Mouse (Mus musculus) forebrain, postnatal 0 days (tissue): Measurements from ENCODE around the gene Zfp444. TPM values are rescaled to one million over a fixed set of nuclear protein-coding genes. Genes with fewer than 3 reads are reported as not detected.
"Not testable (repeated sequence)": the region's sequence is repeated elsewhere in the genome, so short reads cannot be mapped to it uniquely, and the experiment has no call there.

Experiments used
- ATAC-seq: fragments of 200-750 bp; cut with Nextera tagmentation; 2 replicates; pipeline ENCODE4 v1.8.0; 2017; ENCODE audit warnings: mild to moderate bottlenecking, moderate library complexity
- DNase-seq: peaks from one replicate; pipeline ENCODE4 v3.0.0-alpha.2; 2015
- H3K27ac ChIP-seq: fragments of 300-500 bp; sonication (generic); 2 replicates; pipeline ENCODE4 v1.5.1; 2014; ENCODE audit warnings: low read depth, mild to moderate bottlenecking, antibody characterized with exemption, low read length, moderate library complexity, mixed read lengths
- H3K27me3 ChIP-seq: fragments of 300-500 bp; sonication (generic); 2 replicates; pipeline ENCODE4 v1.6.1; 2014; ENCODE audit warnings: mild to moderate bottlenecking, low read length, mixed read lengths; ENCODE audit not compliant: insufficient read depth
- H3K36me3 ChIP-seq: fragments of 300-500 bp; sonication (generic); 2 replicates; pipeline ENCODE4 v1.6.1; 2014; ENCODE audit warnings: mild to moderate bottlenecking, moderate library complexity; ENCODE audit not compliant: insufficient read depth
- H3K4me1 ChIP-seq: fragments of 300-500 bp; sonication (generic); 2 replicates; pipeline ENCODE4 v1.6.1; 2014; ENCODE audit warnings: antibody characterized with exemption; ENCODE audit not compliant: insufficient read depth
- H3K4me2 ChIP-seq: fragments of 300-500 bp; sonication (generic); 2 replicates; pipeline ENCODE4 v1.6.1; 2014; ENCODE audit warnings: low read depth, mild to moderate bottlenecking, moderate library complexity
- H3K4me3 ChIP-seq: fragments of 300-500 bp; sonication (generic); 2 replicates; pipeline ENCODE4 v1.5.1; 2014; ENCODE audit warnings: low read depth, low read length, mixed read lengths
- H3K9ac ChIP-seq: fragments of 300-500 bp; sonication (generic); 2 replicates; pipeline ENCODE4 v1.6.1; 2014; ENCODE audit warnings: mild to moderate bottlenecking
- H3K9me3 ChIP-seq: fragments of 300-500 bp; sonication (generic); 2 replicates; pipeline ENCODE4 v1.6.1; 2016; ENCODE audit warnings: low read length
- CTCF ChIP-seq: sonication (generic); IDR thresholded peaks from 2 replicates; pipeline ENCODE4 v1.5.1; 2016; ENCODE audit warnings: antibody characterized with exemption, control low read depth, low read depth
- WGBS: fragments of 180-500 bp; shearing (Covaris S2); extraction: QIAGEN DNeasy Blood & Tissue Kit; methylation state at CpG from one replicate; pipeline ENCODE4 v1.1.7; 2014; 5-methylcytosine and 5-hydroxymethylcytosine counted together
- polyA plus RNA-seq: library from polyadenylated mRNA; unstranded; fragments of >200 nt; fragmentation: Nextera tagmentation; extraction: Ambion mirVana; gene quantifications from 2 replicates; pipeline ENCODE4 v1.2.1, GENCODE M21; 2015
- total RNA-seq: library from RNA; depleted of rRNA; stranded (reverse); fragments of >200 nt; gene quantifications from 2 replicates; pipeline ENCODE4 v1.2.3, GENCODE M21; 2014

Zfp444 gene
- total and polyA plus RNA-seq, 2 experiments from 2014 or later, result 81.7 to 86.2 TPM

DNA sequence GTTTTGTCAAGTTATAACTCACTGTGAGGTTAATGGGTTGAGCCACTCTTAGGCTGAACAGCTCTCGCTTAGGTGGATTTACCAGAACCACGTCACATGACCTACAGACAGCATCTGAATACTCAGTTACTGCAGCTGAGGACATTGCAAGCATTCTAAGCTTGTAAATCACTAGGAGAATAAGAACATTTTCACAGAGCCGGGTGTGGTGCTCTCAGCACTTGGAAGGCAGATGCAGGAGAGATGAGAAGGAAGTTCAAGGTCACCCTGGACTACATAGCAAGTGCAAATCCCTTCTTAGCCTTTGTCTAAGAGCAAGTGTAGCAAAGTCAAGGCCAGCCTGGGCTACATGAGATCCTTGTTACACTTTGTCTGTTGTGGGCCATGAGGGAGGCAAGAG lies 32.2 kb downstream of the Zfp444 start:
- WGBS, result 85% methylated on average over 3 of the region's 3 CpGs
- Histone ChIP-seq H3K36me3 (no peaks in the 10 kb centered on the region), H3K9me3 (no peaks in the 10 kb centered on the region), H3K4me2 (no peak overlapping the region), H3K9ac (no peak overlapping the region), H3K27ac (no peak overlapping the region), H3K27me3 (no peaks in the 10 kb centered on the region), H3K4me1 (no peaks in the 10 kb centered on the region), H3K4me3 (no peak overlapping the region)
- no peak for TF ChIP-seq CTCF
- DNase-seq (no peak), ATAC-seq (no peak)

DNA sequence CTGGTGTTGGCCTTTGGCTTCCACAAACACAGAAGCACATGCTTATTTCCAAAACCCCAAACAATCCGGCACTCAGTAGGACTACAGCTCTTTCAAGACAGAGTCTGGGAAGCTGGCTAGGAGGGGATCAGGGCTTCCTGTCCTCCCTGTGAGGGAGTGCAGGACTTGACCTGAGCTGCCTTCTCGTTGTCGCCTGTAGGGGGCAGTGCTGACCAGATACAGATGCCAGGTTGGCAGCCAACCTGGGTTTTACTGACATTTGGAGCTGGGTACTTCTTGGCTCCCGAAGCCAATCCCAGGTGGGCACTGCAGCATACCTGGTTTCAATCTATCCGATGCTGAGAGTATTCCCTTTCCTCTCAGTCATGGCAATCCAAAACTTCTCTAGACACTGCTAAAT lies 41.1 kb downstream of the Zfp444 start:
- peak; percentile 28 for TF ChIP-seq CTCF
- Histone ChIP-seq H3K9me3 (no peaks in the 10 kb centered on the region), H3K36me3 (no peaks in the 10 kb centered on the region), H3K9ac (no peak overlapping the region), H3K27me3 (no peaks in the 10 kb centered on the region), H3K4me3 (no peak overlapping the region), H3K27ac (no peak overlapping the region), H3K4me1 (no peaks in the 10 kb centered on the region), H3K4me2 (no peak overlapping the region)
- ATAC-seq, result no peak
- DNase-seq, result no peak
- WGBS, result 49% methylated on average over 5 of the region's 5 CpGs

DNA sequence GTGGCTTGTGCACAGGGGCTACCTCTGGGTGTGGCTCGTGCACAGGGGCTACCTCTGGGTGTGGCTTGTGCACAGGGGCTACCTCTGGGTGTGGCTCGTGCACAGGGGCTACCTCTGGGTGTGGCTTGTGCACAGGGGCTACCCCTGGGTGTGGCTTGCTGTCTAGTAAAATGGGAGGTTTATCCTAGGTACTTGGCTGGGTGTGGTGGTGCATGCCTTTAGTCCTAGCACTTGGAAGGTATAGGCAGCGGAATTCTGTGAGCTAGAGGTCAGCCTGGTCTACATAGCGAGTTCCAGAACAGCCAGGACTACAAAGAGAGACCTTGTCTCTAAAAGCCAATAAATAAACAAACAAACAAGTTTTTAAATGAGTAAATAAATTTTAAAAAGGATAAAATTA lies 42.7 kb downstream of the Zfp444 start:
- ATAC-seq, H3K9ac ChIP-seq, H3K36me3 ChIP-seq, H3K9me3 ChIP-seq, H3K27ac ChIP-seq, H3K4me2 ChIP-seq, H3K27me3 ChIP-seq, H3K4me3 ChIP-seq, DNase-seq, H3K4me1 ChIP-seq: not testable (repeated sequence)
- WGBS, result 71% methylated on average over 3 of the region's 4 CpGs

DNA sequence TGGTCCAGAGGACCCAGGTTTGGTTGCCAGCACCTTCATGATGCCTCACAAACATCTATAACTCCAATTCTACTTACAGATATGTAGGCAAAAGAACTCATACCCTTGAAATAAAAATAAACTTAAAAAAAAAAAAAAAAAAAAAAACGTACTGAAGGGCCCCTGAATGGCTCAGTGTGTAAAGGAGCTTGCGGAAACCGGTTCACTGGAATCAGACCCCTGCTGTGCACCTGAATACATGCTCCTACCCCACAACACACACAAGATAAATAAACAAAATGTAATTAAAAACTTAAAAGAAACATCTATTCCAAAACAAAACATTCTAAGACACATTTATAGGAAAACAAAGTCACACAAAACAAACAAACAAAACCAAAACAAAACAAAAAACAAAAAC lies 48.1 kb downstream of the Zfp444 start:
- Histone ChIP-seq H3K4me2 (no peak overlapping the region), H3K4me1 (no peaks in the 10 kb centered on the region), H3K9ac (no peak overlapping the region), H3K4me3 (no peak overlapping the region), H3K27ac (no peak overlapping the region), H3K9me3 (no peaks in the 10 kb centered on the region), H3K27me3 (no peaks in the 10 kb centered on the region), H3K36me3 (no peaks in the 10 kb centered on the region)
- DNase-seq (no peak), ATAC-seq (no peak)
- no peak for TF ChIP-seq CTCF
- WGBS, result 41% methylated on average over 3 of the region's 3 CpGs

DNA sequence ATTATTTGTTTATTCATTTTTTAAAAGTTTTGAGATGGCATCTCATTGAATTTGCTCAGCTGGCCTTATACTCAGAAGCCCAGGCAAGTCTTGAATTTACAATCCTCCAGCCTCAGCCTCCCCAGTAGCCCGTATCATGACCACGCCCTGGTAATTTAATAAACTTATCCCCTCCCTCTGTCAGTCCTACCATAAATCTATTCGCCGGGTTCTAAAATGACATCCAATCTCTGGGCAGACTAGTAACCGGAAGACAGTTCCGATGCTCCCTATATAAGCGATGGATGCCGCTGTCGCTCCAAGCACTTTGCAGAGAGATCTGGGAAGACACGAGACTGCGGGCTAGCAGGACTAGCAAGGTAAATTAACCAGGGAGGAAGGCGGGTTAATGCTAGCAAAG lies 50.0 kb downstream of the Zfp444 start, which contains the start of gene Zscan5b:
Gene Zscan5b (plus strand): TSS at position 301 of the 400 bp plus-strand sequence.
- DNase-seq (no peak), ATAC-seq (no peak)
- H3K9ac ChIP-seq, result no peak within 1 kb of the TSS
- H3K4me3 ChIP-seq, result no peak within 1 kb of the TSS
- H3K4me2 ChIP-seq, result no peak within 1 kb of the TSS
- H3K36me3 ChIP-seq, result no peaks in the 10 kb centered on the region
- H3K4me1 ChIP-seq, result no peaks in the 10 kb centered on the region
- 95% methylated on average over 12 of the region's 12 CpGs for WGBS
- no peak within 1 kb of the TSS for H3K27ac ChIP-seq
- H3K27me3 ChIP-seq, result no peaks in the 10 kb centered on the region
- no peaks in the 10 kb centered on the region for H3K9me3 ChIP-seq
- no peak for TF ChIP-seq CTCF

DNA sequence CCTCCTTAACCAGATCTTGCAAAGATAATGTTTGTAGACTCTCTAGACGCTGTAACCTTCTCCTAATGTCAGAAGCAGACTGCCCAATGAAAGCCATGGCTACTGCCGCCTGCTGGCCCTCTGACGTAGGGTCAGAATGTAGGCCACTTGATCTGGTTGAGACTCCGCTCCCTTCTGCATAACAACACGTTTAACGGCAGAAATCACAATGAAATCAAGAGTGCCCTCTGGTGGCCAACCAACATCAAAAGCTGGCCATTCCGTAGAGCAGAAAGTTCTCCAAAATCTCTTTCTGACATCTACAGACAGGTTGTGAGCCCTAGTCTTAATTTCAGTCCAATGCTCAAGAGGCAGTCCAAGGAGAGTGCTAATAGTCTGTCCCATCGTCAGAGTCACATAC lies 56.5 kb downstream of the Zfp444 start:
- H3K9me3 ChIP-seq, H3K4me1 ChIP-seq, H3K9ac ChIP-seq, ATAC-seq, H3K36me3 ChIP-seq, H3K4me3 ChIP-seq, H3K4me2 ChIP-seq, H3K27me3 ChIP-seq, H3K27ac ChIP-seq: not testable (repeated sequence)
- peak; percentile 4 for DNase-seq
- WGBS, result 53% methylated on average over 8 of the region's 8 CpGs

DNA sequence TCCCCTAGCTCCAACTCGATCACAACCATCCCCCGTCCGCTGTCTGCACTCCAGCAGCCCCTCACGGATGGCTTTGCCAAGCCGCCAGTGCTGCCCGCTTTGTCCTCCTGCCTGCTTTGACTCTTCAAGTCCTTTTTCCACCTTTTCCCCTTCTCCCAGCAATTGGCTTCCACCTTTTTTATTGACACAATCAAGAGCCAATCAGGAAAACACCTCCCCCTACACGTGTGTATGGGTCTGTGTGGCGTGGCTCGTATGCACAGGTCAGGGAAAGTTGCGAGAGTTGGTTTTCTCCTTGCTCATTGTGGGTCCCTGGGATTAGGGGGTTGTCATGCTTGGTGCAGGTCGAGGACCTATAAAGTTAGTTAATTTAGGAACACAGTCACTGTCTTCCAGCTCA lies 67.8 kb downstream of the Zfp444 start:
- no peak for DNase-seq
- no peak for ATAC-seq
- 48% methylated on average over 11 of the region's 11 CpGs for WGBS

More for the DNA sequence above, 67.8 kb downstream of the Zfp444 start:
- Histone ChIP-seq H3K9ac (no peak overlapping the region), H3K27me3 (no peaks in the 10 kb centered on the region), H3K9me3 (no peaks in the 10 kb centered on the region), H3K36me3 (no peaks in the 10 kb centered on the region), H3K4me1 (no peaks in the 10 kb centered on the region), H3K27ac (no peak overlapping the region), H3K4me2 (no peak overlapping the region), H3K4me3 (no peak overlapping the region)
- TF ChIP-seq CTCF, result no peak
